Mouse (Mus musculus) A20 (cell line): Measurements from ENCODE around the gene Flt3.

Experiments
- DNase-seq: peaks from one replicate; pipeline ENCODE4 v3.0.0-alpha.2; 2011; ENCODE audit warnings: low read depth, low spot score

Flt3 gene

DNA sequence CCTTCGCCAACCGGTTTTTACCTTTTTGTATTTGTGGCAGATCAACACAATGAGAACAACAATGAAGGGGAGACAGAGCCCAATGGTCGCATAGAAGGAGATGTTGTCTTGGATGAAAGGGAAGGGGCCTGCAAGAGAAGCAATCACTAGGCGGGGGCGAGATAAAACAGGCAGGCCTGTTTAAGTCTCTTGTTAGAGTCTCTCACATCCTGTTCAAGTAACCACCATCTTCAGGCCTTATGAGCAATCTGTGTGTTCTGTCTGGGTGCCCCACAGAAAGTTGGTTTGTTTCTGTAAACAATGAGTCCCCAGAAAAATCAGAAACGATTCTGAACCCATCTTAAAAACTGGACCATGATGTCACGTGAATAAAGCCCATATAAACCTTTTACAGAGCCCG lies 45.3 kb downstream of the Flt3 start:
- no peak for DNase-seq

DNA sequence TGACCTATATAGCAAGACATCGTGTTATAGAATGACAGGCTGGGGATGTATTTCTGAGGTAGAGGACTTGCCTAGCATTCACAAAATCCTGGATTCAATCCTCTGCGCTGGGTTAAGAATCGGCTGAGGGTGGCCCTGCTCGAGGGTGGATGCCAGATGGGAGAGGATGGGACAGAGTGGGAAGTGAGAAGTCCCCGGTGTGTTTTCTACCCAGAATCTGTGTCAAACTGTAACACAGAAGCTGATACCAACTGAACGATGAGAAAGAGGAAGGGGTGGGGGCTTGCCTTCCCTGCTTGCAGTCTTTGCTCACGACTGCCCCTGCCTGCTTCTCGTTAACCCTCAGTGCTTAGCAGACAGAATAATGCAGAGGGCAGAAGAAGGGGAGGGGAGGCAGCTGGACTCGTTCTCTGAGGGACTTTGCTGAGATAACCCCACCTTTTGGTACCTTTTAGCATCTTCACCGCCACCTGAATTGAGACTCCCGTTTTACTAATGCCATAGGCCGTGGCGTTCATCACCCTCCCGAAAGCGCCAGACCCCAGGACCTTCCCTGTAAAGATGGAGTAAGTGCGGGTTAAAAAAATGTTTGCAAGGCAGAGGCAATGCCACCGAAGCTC lies 46.0 kb downstream of the Flt3 start:
- DNase-seq = no peak

DNA sequence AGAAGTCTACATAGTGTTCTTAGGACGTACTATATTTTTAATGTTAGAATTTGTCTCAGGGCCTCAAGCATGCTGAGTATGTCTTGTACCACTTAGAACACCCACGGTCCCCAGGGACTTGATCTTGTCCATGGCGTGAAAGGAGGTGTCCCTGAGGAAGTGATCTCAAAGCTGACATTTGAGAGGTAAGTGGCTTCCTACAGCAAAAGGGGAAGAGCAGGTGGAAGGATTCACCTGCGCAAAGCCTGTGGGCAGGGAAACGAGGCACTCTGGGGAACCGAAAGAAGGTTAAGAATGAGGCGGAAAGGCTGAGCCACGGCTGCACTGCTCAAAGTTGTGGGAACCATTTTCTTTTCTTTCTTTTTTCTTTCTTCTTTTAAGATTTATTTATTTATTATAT lies 48.4 kb downstream of the Flt3 start:
- no peak for DNase-seq

DNA sequence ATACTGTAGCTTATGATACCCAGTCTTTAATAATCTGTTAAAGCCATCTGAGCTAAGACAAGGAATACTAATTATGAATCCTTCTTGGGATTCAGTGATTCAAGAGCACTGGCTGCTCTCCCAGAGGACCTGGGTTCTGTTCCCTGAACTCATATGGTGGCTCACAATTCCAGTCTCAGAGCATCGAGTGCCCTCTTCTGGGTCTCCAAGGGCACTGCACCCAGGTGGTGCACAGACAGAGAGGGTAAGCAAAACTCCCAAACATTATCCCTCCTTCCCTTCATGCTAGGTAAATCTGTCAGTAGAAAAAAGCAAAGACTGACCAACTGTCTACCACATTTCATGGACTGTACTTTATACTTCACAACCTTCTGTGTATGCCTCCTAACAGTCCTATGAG lies 54.3 kb downstream of the Flt3 start:
- no peak for DNase-seq

DNA sequence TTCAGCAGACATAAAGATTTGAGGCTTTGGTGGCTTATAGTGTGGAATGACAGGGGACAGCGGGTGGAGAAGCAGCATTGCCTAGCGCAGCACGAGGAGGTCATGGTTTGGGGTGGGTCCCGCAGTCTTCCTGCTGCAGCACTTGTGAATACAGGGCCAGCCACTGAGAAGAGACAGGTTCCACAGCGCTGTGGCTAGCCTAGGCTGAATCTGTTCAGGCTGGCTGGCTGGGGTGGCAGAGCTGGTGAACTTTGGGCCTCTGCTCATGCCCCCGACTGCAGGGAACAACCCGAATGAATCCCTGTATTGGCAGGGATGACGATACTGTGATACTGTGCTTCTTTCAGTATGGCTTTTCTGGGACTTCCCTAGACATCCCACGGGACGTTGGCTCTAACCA lies 56.4 kb downstream of the Flt3 start:
- peak; percentile 67 for DNase-seq

DNA sequence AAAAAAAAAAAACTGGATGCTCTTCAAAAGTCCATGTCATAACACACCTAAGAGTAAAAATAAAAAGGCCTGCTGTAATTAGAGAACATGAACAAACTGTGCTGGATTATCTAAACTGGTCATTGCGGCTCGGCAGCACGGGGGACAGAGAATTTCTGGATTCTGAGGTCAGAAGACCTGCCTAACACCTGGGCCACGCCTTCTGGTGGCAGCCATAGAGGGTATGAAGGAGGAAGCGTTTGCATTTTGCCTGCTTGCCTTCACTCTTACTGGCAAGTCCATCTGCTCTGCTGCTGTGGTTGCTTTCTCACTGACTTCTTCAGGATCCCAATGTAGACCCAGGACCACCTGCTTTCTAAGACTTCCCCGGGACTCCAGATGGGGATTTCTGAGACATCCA lies 57.4 kb downstream of the Flt3 start:
- peak; percentile 93 for DNase-seq

DNA sequence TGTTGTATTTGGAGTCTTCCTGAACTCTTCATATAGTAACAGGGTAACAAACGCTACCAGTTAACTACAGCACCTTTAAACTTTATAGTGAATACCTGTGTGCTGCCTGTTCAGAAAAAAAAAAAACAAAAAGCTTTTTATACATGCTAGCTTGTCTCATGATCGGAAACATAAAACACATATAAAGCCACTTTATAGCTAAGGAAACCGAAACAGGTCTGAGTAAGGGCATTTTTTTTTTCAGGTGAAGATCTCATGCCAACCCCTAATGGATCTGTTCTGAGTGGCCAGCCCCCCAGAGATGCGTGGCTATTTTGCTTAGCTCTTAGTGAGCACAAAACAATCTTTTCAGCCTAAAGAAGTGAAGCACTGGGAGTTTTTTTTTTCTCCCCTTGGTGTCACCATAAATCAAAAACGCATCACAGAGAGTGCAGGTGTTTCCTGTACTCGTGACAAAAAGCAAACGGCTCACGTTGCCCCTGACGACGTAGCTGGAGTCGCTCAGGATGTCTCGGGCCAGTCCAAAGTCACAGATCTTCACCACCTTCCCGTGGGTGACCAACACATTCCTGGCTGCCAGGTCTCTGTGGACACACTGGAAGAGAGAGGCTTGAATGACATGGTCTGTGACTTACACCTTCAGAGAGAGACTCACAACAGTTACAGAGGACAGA lies 59.4 kb downstream of the Flt3 start:
- peak; percentile 96 for DNase-seq

DNA sequence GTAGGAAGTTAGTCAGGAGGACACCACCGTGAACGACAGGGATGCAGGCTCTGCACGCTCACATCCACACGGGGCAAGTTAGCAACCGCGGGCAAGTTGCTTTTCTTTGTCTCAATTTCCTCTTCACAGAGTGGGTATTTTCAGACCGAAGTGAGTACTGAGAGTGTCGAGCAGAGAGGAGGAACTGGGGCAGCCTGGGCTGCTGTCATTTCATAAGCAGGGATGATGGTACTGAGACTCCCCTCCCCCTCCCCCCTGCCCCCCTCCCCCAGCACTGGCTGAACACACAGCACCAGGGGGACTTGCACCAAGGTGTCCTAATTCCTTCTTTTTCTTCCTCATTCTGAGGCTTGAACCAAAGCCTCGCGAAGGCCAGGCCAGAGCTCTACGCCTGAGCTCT lies 60.7 kb downstream of the Flt3 start:
- no peak for DNase-seq

DNA sequence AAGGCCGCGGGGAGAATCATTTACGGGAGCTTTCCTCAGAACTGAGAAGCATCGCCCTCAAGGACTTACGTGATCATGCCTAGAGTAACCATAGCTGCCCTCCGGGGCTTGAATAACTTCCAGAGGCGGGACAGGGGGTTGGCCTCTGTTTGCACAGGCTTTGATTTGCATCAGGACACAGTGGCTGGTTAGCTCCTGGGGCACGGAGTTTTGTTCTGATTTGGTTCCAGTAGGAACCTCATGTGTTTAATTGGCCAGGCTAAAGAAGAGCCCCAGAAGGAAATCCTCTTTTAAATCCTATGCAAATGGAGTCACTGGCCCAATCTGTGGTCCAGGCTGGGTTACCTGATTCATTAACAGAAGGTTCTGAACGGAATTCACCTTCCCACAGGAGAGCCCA lies 61.3 kb downstream of the Flt3 start:
- peak; percentile 95 for DNase-seq

DNA sequence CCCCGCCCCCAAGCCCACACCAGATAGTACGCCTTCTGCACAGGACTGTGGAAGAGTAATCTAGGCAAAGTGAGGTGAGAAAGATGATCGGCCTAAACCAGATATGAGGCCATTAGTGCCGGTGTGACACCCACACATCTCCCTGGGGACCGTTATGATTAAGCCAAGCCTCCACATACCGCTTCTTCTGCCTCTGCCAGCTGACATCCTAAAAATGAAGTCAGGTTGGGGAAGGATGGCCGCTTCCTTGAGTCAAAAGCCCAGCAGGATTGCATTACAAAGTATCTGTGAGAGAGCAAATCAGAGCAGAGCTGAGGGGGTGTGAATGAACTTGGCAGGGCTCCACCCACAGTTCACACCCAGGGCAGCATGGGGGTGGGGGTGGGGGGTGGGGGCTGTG lies 67.6 kb downstream of the Flt3 start:
- DNase-seq = peak; percentile 69

DNA sequence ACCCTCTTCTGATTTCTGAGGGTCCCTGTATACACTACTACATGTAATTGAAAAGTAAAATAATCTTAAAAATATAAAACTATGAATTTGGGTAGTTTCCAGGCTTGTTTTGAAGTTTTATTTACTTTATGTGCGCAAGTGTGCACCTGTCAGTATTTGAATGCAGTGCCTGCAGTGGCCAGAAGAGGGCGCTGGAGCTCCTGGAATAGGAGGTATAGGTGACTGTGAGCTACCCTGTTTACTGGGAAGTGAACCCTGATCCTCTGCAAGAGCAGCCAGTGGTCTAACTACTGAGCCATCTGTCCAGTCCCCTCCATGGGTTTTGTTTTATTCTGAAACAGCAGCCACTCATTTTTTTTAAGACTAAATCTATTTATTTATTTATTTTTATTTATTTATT lies 68.7 kb downstream of the Flt3 start:
- peak; percentile 90 for DNase-seq

DNA sequence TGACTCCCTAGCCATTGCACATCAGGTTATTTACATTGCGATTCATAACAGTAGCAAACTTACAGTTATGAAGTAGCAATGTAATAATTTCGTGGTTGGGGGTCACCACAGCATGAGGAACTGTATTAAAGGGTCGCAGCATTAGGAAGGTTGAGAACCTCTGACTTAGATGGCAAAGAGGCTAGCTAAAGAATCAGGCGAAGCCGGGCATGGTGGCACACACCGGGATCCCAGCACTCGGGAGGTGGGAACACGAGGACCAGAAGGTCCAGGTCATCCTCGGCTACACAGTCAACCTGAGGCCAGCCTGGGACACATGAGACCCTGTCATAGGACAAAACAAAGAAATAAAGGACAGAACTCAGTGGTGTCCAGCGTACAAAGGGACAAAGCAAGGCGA lies 70.3 kb downstream of the Flt3 start:
- no peak for DNase-seq

DNA sequence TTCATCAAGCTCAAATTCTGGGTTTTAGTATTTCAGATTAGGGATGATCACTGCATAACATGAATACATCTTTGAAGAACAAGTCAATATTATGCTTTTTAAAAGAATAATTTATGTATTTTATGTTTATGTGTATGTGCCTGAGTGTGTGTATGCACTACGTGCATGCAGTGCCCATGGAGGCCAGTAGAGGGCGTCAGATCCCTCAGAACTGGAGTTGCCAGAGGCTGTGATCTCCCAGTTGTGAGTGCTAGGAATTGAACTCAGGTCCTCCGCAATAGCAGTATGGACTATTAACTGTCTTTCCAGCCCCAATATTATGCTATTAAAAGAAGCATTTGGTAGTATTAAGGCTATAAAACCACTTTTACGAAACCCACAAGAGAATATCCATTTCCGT lies 72.7 kb downstream of the Flt3 start:
- DNase-seq = no peak

DNA sequence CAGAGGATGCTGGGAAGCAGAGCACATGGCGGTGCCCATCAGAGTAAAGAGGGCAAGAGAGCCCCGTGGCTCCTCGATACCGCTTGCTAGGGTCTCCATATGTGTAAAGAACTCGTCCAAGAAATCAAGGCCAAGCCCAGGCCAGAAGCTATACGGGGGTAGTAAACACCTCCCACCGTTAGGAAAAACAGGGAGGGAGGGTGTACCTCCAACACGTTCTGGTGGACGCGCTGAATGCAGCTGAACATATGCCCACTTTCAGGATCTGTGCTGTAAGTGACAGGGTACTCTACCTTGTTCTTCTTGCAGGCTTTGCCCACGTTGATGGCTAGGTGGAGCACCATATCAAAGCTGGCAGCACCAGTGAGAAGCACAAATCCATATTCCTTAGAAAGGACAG lies 74.4 kb downstream of the Flt3 start:
- DNase-seq = no peak

DNA sequence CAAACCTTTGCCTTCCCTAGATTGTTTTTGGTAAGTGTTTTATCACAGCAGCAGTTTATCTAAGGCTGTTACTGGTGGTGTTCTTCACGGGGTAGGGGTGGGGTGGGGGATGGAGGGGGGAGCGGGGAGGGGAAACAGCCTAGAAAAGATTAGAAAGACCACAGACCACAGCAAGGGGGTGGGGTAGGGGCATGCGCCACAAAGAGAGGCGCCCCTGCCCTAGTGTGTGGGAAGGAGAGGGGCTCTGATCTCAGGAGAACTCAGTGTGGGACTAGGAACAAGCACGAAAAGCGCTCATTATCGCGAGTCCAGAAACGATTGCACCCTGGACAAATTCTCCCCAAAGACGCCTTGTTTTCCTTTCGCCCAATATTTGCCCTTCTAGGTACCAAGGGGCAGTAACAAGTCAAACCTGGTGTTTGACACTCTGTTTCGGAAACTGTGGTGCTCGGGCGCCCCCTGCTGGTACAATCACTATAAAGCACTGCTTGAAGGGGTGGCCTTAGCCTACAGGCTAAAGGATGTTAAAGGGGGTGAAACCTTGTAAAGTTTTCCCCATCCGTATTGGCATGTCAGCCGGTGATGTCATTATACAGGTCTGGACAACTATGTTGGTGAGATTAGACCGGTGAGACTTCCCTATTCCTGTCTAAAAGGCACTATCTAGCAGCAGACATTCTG lies 76.9 kb downstream of the Flt3 start:
- peak; percentile 81 for DNase-seq

DNA sequence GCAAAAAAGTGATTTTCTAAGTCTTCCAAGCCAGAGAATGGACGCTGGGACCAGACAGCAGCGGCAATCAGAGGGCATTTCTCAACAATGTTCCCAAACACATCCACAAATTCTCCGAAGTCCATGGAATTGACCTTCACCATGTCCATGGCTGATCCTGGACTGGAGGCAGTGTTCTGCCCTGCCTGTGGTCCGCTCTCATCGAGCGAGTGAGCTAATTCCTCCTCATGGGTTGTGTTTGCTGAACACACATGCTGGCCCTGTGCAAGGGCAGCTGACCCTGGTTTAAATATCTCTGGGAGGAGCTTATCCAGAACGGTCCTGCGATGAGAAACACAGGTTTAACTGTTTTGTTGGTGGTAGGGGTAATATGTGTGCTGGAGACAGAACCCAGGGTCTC lies 78.1 kb downstream of the Flt3 start, which contains the start of gene Urad:
Gene Urad (minus strand): TSS at position 258 of the 400 bp plus-strand sequence.
- no peak for DNase-seq

DNA sequence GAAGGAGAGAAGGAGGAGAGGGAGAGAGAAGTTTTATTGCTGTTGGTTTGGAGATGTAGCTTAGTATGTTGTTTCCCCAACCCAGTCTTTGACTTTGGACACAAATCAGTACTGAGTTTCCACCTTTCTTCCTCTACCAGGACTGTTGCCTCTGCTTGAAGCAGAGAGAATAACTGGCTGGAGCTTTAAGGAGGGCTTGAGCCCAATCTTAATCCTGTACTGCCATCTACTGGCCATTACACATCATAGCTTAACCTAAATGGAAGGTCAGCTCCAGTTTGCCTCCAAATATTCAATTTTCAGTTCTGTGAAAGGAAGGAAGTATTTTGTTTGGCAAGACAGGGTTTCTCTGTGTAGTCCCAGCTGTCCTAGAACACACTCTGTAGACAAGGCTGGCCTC lies 80.6 kb downstream of the Flt3 start:
- peak; percentile 74 for DNase-seq

DNA sequence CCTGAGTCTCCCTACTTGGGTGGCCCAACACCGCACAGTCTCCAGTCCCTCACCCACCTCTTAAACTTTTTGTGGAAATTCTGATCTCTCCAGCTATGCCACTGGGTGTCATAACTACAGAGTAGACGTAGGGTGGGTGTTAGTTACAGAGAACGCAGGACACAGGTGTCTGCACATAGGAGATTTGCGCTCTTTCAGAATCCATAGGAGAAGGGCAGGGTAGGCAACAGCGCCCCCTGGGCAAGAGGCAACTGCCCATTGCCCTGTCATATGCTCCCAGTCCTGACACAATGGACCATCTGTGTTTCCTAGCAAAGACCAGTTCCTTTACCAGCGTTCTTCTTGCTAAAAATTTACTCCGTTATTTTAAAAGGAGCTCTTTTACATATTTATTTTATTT lies 82.3 kb downstream of the Flt3 start:
- no peak for DNase-seq

DNA sequence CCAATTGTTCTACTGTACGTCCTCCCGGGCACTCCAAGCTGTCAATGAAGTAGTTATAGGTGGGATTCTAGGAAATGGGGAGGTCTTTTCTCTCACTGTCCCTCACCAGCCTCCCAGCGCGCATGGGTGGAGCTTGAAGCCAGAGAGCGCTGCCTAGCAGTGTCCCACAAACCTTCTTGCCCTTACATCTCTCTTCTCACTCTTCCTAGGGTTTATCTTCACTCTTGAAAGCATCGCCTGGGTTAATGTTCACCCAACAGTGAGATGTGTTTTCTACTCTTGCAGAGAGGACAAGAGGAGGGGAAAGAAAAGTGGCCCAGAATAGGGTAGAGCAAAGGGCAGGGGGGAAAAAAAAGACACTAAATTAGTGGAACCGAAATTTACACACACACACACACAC lies 83.0 kb downstream of the Flt3 start:
- DNase-seq = no peak

DNA sequence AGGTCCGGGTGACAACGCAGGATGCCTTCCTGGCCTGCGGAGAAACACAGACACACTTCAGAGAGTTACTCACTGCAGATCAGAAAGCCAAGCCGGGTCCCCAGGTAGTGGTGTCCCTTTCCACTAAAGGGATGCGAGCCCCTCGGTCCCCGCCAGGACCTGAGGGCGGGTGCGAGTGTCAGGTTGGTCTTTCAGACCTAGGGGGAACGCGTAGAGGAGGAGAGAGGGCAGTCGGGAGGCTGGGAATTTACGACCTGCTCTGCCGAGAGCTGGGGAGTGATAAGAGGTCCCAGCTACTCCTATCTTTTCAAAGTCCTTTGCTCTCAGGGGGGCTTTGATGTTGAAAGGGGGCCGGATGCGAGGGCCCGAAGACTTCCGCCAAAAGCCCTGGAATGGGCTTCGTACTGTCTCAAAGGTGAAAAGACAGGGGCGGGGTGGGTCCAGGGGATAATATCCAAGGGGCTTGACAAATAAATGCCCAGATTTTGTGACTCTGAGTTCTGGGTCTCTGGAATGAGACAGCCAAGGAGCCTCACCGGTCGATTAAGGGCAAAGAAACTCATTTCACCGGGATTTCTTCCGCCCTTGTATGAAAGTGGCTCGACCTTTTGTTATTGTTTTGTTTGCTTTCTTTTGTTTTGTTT lies 84.7 kb downstream of the Flt3 start:
- no peak for DNase-seq

DNA sequence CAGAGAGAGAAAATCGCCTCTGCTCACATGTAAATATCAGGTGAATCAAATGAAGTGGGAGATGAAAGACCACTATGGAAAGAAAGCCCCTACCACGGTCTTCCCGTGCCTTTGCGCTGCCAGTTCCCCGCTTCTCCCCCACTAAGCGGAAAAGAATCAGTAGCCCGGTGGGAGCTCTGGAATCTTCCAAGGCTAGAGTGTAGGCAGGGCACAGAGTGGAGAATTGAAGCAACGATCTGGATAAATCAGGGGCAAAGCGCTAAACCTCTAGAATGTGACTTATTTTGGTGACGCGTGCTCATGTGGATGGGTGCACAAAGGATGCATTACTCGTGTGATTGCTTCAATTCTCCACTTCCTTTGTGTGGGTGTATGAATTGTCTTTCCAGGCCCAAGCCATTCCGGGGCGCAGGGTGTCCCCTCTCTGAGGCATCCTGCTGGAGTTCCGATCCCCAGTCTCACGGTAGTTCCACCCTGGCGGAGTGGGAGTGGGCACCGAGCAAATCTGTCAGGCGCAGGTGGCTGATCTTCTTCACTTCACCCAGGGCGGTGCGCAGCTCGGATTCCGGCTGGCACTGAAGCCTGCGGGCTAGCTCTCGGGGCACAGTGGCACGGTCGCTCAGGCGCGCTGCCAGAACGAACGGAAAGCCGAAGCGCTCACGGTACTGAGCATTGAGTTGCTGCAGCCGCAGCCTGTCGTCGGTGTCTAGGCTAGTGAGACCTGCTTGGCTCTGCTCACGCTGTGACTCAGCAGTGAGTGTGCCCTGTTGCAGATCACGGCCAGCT lies 85.5 kb downstream of the Flt3 start:
- no peak for DNase-seq
